9 mouse cellular contexts compared by ENCODE assay signal in genomic region chr5:77074914-77075313, GRCm38 (mm10). TPM values are rescaled to one million over a fixed set of nuclear protein-coding genes. Genes with fewer than 3 reads are reported as not detected.
DNase-seq lines count a peak whose midpoint lies in the region; ATAC-seq lines count a peak whose summit lies in the region.
"Had no signal": no experiment of that assay in that cellular context is flagged by ENCODE, and none has a peak within 500 bp of the region (broad histone marks: within the 10 kb centered on the region; RNA-seq: fewer than 3 reads in every experiment).

No protein-coding gene starts in this region.

- ATAC-seq in heart, embryonic 16.5 days (replicated peaks; ENCODE audit: extremely low read depth, insufficient read depth, low FRiP score) = peak; percentile 79
- no peak for ATAC-seq in hindbrain, embryonic 16.5 days

- peak; percentile 43 for DNase-seq in kidney, postnatal 10 days
- no peak for DNase-seq in kidney, adult 8-10 months
- peak; percentile 87 for DNase-seq in adrenal gland, postnatal 14 days
- DNase-seq in lung, postnatal 36 days = peak; percentile 78
- no peak for DNase-seq in cerebellum, adult 11 months
- DNase-seq in embryo, embryonic 10.5 days (ENCODE audit: low spot score) = no peak

- H3K4me1 ChIP-seq in heart, embryonic 16.5 days (ENCODE audit: control insufficient read depth, insufficient read depth, low read length) = peaks cover 20% of the 10 kb centered on the region
- H3K4me1 ChIP-seq in hindbrain, embryonic 16.5 days (ENCODE audit: control insufficient read depth, insufficient read depth, low read depth, low read length) = no peaks in the 10 kb centered on the region

- no peaks in the 10 kb centered on the region for H3K9me3 ChIP-seq in heart, embryonic 16.5 days (replicated peaks; ENCODE audit: control insufficient read depth, low read length)
- no peaks in the 10 kb centered on the region for H3K9me3 ChIP-seq in hindbrain, embryonic 16.5 days (ENCODE audit: control insufficient read depth, low read length)

- no peaks in the 10 kb centered on the region for H3K36me3 ChIP-seq in heart, embryonic 16.5 days (ENCODE audit: control insufficient read depth, insufficient read depth)
- no peaks in the 10 kb centered on the region for H3K36me3 ChIP-seq in hindbrain, embryonic 16.5 days (ENCODE audit: control insufficient read depth, insufficient read depth, low read length)

- H3K4me2 ChIP-seq in heart, embryonic 16.5 days (ENCODE audit: low read depth, low read length) = no peak overlapping the region
- H3K4me2 ChIP-seq in hindbrain, embryonic 16.5 days (ENCODE audit: low read length) = no peak overlapping the region

- no peaks in the 10 kb centered on the region for H3K27me3 ChIP-seq in heart, embryonic 16.5 days (ENCODE audit: control insufficient read depth, insufficient read depth, low read length)
- H3K27me3 ChIP-seq in hindbrain, embryonic 16.5 days (replicated peaks; ENCODE audit: control insufficient read depth, insufficient read depth, low read length) = no peaks in the 10 kb centered on the region

- H3K4me3 ChIP-seq in heart, embryonic 16.5 days (ENCODE audit: low read length) = no peak overlapping the region
- H3K4me3 ChIP-seq in hindbrain, embryonic 16.5 days (ENCODE audit: low read length) = no peak overlapping the region

- H3K9ac ChIP-seq in heart, embryonic 16.5 days (ENCODE audit: low read length) = no peak overlapping the region
- no peak overlapping the region for H3K9ac ChIP-seq in hindbrain, embryonic 16.5 days (ENCODE audit: low read depth, low read length)

- peak overlapping the region; percentile 63 for H3K27ac ChIP-seq in heart, embryonic 16.5 days (ENCODE audit: low read length)
- H3K27ac ChIP-seq in hindbrain, embryonic 16.5 days (ENCODE audit: low read depth, low read length) = no peak overlapping the region
- H3K27ac ChIP-seq: kidney, postnatal 0 days had no signal

- 34% methylated on average over 2 of the region's 2 CpGs for WGBS in heart, embryonic 16.5 days
- 66% methylated on average over 2 of the region's 2 CpGs for WGBS in hindbrain, embryonic 16.5 days

RNA-seq across cellular contexts. Expression of gene Hopx, which starts 40.0 kb away (rescaled TPM):
- 9.0 and 10.5 TPM in 2 replicates for total RNA-seq in adrenal gland, postnatal 14 days (2021)
- 16.7 and 21.9 TPM in 2 replicates for polyA plus RNA-seq in heart, embryonic 16.5 days (2015; fragmentation: Nextera tagmentation; extraction: Ambion mirVana)
- polyA plus RNA-seq in hindbrain, embryonic 16.5 days (2015; fragmentation: Nextera tagmentation; extraction: Ambion mirVana) = 4.9 and 6.7 TPM in 2 replicates

RNA-seq across cellular contexts. Expression of gene Thegl, which starts 59.1 kb away (rescaled TPM):
- total RNA-seq in adrenal gland, postnatal 14 days (2021) = not detected in 2 replicates
- 0.14 TPM in 1 of 2 replicates, not detected in the other for polyA plus RNA-seq in heart, embryonic 16.5 days (2015; fragmentation: Nextera tagmentation; extraction: Ambion mirVana)
- polyA plus RNA-seq in hindbrain, embryonic 16.5 days (2015; fragmentation: Nextera tagmentation; extraction: Ambion mirVana) = 0.40 and 0.73 TPM in 2 replicates

Comparison
In these comparisons a context has a peak if more than half of its experiments do, and no peak if none do; other contexts are left out.
1. DNase-seq: peak in kidney, postnatal 10 days (single experiment), adrenal gland, postnatal 14 days (single experiment) and lung, postnatal 36 days (single experiment); none in kidney, adult 8-10 months (0 of 2), cerebellum, adult 11 months (single experiment) and embryo, embryonic 10.5 days (single experiment).